Mouse (Mus musculus): ENCODE data around the gene Ecm1. TPM values are rescaled to one million over a fixed set of nuclear protein-coding genes. Genes with fewer than 3 reads are reported as not detected.

Ecm1 gene
- polyA plus RNA-seq, 1 experiment from 2014 or later: 11.8 TPM

GRCm38 (mm10) chr3:95687168-95687523 is 52.2 kb downstream of the Ecm1 start:
- Histone ChIP-seq H3K4me1 (replicated peaks) (peaks cover 25% of the 10 kb centered on the region), H3K27me3 (peaks cover 8% of the 10 kb centered on the region), H3K36me3 (no peaks in the 10 kb centered on the region), H3K27ac (no peak overlapping the region), H3K4me3 (replicated peaks) (peak overlapping the region; percentile 40), H3K9ac (replicated peaks) (peak overlapping the region; percentile 63; the same call in 1 of the 2 replicates), H3K4me2 (replicated peaks) (peak overlapping the region; percentile 80), H3K9me3 (0 out of 2 replicates have a peak, but pooled peaks cover 4% of the 10 kb centered on the region)
- WGBS: 12% methylated on average over 4 of the region's 4 CpGs
- peak; percentile 44 for ATAC-seq

- no peak overlapping the region for H3K4me3 ChIP-seq (replicated peaks)
- H3K9ac ChIP-seq (replicated peaks): no peak overlapping the region
- H3K36me3 ChIP-seq: no peaks in the 10 kb centered on the region
- 0 out of 2 replicates have a peak, but pooled peaks cover 4% of the 10 kb centered on the region for H3K9me3 ChIP-seq
- H3K27me3 ChIP-seq: peaks cover 8% of the 10 kb centered on the region
- WGBS: 43% methylated on average over 10 of the region's 10 CpGs
- no peak overlapping the region for H3K27ac ChIP-seq
- H3K4me2 ChIP-seq (replicated peaks): peak overlapping the region; percentile 80
- H3K4me1 ChIP-seq (replicated peaks): peaks cover 25% of the 10 kb centered on the region
- peak; percentile 21; the same call in 1 of the 2 replicates for ATAC-seq
Observed at GRCm38 (mm10) chr3:95686492-95687167, 52.7 kb downstream of the Ecm1 start.

GRCm38 (mm10) chr3:95685701-95686100 is 53.7 kb downstream of the Ecm1 start:
- H3K4me3 ChIP-seq (replicated peaks): no peak overlapping the region
- H3K27ac ChIP-seq: no peak overlapping the region
- 71% methylated on average over 2 of the region's 2 CpGs for WGBS
- peaks cover 8% of the 10 kb centered on the region for H3K27me3 ChIP-seq
- H3K9me3 ChIP-seq: no peaks in the 10 kb centered on the region
- H3K4me1 ChIP-seq (replicated peaks): peaks cover 30% of the 10 kb centered on the region
- no peak overlapping the region for H3K4me2 ChIP-seq (replicated peaks)
- H3K36me3 ChIP-seq: no peaks in the 10 kb centered on the region
- ATAC-seq: no peak
- H3K9ac ChIP-seq (replicated peaks): no peak overlapping the region; the same call in 1 of the 2 replicates

GRCm38 (mm10) chr3:95685301-95685700 is 54.1 kb downstream of the Ecm1 start:
- H3K36me3 ChIP-seq: no peaks in the 10 kb centered on the region
- peaks cover 8% of the 10 kb centered on the region for H3K27me3 ChIP-seq
- H3K4me3 ChIP-seq (replicated peaks): no peak overlapping the region
- peaks cover 32% of the 10 kb centered on the region for H3K4me1 ChIP-seq (replicated peaks)
- ATAC-seq: no peak
- no peak overlapping the region for H3K4me2 ChIP-seq (replicated peaks)
- no peaks in the 10 kb centered on the region for H3K9me3 ChIP-seq
- no peak overlapping the region; the same call in 1 of the 2 replicates for H3K9ac ChIP-seq (replicated peaks)
- WGBS: 81% methylated on average over 4 of the region's 4 CpGs
- no peak overlapping the region for H3K27ac ChIP-seq

GRCm38 (mm10) chr3:95684846-95685245 is 54.5 kb downstream of the Ecm1 start:
- Histone ChIP-seq H3K27me3 (peaks cover 8% of the 10 kb centered on the region), H3K9me3 (no peaks in the 10 kb centered on the region), H3K4me3 (replicated peaks) (no peak overlapping the region), H3K27ac (no peak overlapping the region), H3K4me1 (replicated peaks) (peaks cover 32% of the 10 kb centered on the region), H3K36me3 (no peaks in the 10 kb centered on the region), H3K9ac (replicated peaks) (no peak overlapping the region), H3K4me2 (replicated peaks) (no peak overlapping the region)
- 72% methylated on average over 5 of the region's 8 CpGs for WGBS
- ATAC-seq: no peak

Small RNA genes within 50 kb of the gene (microRNA-seq; reads per million reads assigned to microRNA genes)
- not detected for gene Mir7014

Other genes starting within 250 kb of the Ecm1 start
- 4.8 and 5.8 TPM in 2 replicates for gene Ctsk, start 240.3 kb downstream of the Ecm1 start, polyA plus RNA-seq (2015; fragmentation: Nextera tagmentation; extraction: Ambion mirVana)
- 10.5 and 10.6 TPM in 2 replicates for gene Ctss, start 212.8 kb downstream of the Ecm1 start, polyA plus RNA-seq (2015; fragmentation: Nextera tagmentation; extraction: Ambion mirVana)
- gene Hormad1, start 179.9 kb downstream of the Ecm1 start, polyA plus RNA-seq (2015; fragmentation: Nextera tagmentation; extraction: Ambion mirVana): not detected in 2 replicates
- gene Golph3l, start 150.6 kb downstream of the Ecm1 start, polyA plus RNA-seq (2015; fragmentation: Nextera tagmentation; extraction: Ambion mirVana): 35.2 and 37.7 TPM in 2 replicates
- gene Ensa, start 114.6 kb downstream of the Ecm1 start, polyA plus RNA-seq (2015; fragmentation: Nextera tagmentation; extraction: Ambion mirVana): 116 TPM in 2 replicates
- 46.9 and 56.3 TPM in 2 replicates for gene Mcl1, start 80.8 kb downstream of the Ecm1 start, polyA plus RNA-seq (2015; fragmentation: Nextera tagmentation; extraction: Ambion mirVana)
- gene Adamtsl4, start 51.7 kb downstream of the Ecm1 start, polyA plus RNA-seq (2015; fragmentation: Nextera tagmentation; extraction: Ambion mirVana): 0.68 and 1.9 TPM in 2 replicates
- 44.7 and 45.5 TPM in 2 replicates for gene Tars2, start 20.6 kb upstream of the Ecm1 start, polyA plus RNA-seq (2015; fragmentation: Nextera tagmentation; extraction: Ambion mirVana)
- 24.8 and 25.0 TPM in 2 replicates for gene Rprd2, start 79.3 kb upstream of the Ecm1 start, polyA plus RNA-seq (2015; fragmentation: Nextera tagmentation; extraction: Ambion mirVana)
- 39.5 and 48.0 TPM in 2 replicates for gene Prpf3, start 116.3 kb upstream of the Ecm1 start, polyA plus RNA-seq (2015; fragmentation: Nextera tagmentation; extraction: Ambion mirVana)
- gene Mrps21, start 131.9 kb upstream of the Ecm1 start, polyA plus RNA-seq (2015; fragmentation: Nextera tagmentation; extraction: Ambion mirVana): 340 TPM in 2 replicates
- 3.2 and 4.8 TPM in 2 replicates for gene Ciart, start 142.7 kb upstream of the Ecm1 start, polyA plus RNA-seq (2015; fragmentation: Nextera tagmentation; extraction: Ambion mirVana)
- 12.9 and 14.4 TPM in 2 replicates for gene BC028528, start 152.4 kb upstream of the Ecm1 start, polyA plus RNA-seq (2015; fragmentation: Nextera tagmentation; extraction: Ambion mirVana)
- 32.6 and 33.8 TPM in 2 replicates for gene Aph1a, start 154.4 kb upstream of the Ecm1 start, polyA plus RNA-seq (2015; fragmentation: Nextera tagmentation; extraction: Ambion mirVana)
- 8.5 and 11.7 TPM in 2 replicates for gene Car14, start 165.1 kb upstream of the Ecm1 start, polyA plus RNA-seq (2015; fragmentation: Nextera tagmentation; extraction: Ambion mirVana)
- 218 and 242 TPM in 2 replicates for gene Anp32e, start 189.7 kb upstream of the Ecm1 start, polyA plus RNA-seq (2015; fragmentation: Nextera tagmentation; extraction: Ambion mirVana)

Measured in midbrain, embryonic 13.5 days (tissue).